Mouse (Mus musculus) MEL (cell line): ENCODE data around the gene Nars2.

Experiments used
- BHLHE40 ChIP-seq: IDR thresholded peaks from 2 replicates; pipeline ENCODE4 v1.6.1; 2012; ENCODE audit warnings: low read depth, mild to moderate bottlenecking, inconsistent platforms, low read length, improper control_type of control experiment, borderline replicate concordance
- CHD2 ChIP-seq: IDR thresholded peaks from 2 replicates; pipeline ENCODE4 v1.6.1; 2011; ENCODE audit warnings: low read length, improper control_type of control experiment
- CTCF ChIP-seq, 3 experiments: IDR thresholded peaks in 2 of 3; conservative IDR thresholded peaks in 1 of 3; 2 replicates each; pipeline ENCODE4 v1.5.1; 2011 to 2012; ENCODE audit warnings: low read length in 3 of 3, low read depth in 2 of 3, mild to moderate bottlenecking in 2 of 3, improper control_type of control experiment in 1 of 3, inconsistent platforms in 1 of 3, mixed read lengths in 1 of 3, moderate library complexity in 1 of 3; ENCODE audit not compliant: control insufficient read depth in 1 of 3, insufficient read depth in 1 of 3, poor library complexity in 1 of 3, severe bottlenecking in 1 of 3
- GABPA ChIP-seq: IDR thresholded peaks from 2 replicates; pipeline ENCODE4 v1.6.1; 2012; ENCODE audit warnings: low read depth, mild to moderate bottlenecking, inconsistent platforms, low read length, improper control_type of control experiment, moderate library complexity
- HCFC1 ChIP-seq: IDR thresholded peaks from 2 replicates; pipeline ENCODE4 v1.6.1; 2012; ENCODE audit warnings: low read depth, mild to moderate bottlenecking, inconsistent platforms, low read length, improper control_type of control experiment, moderate library complexity
- KAT2A ChIP-seq: conservative IDR thresholded peaks from 2 replicates; pipeline ENCODE4 v1.6.1; 2012; ENCODE audit warnings: low read depth, low read length, improper control_type of control experiment, inconsistent platforms
- MAX ChIP-seq: IDR thresholded peaks from 2 replicates; pipeline ENCODE4 v1.6.1; 2011; ENCODE audit warnings: low read length, improper control_type of control experiment
- NRF1 ChIP-seq: IDR thresholded peaks from 2 replicates; pipeline ENCODE4 v1.6.1; 2014; ENCODE audit warnings: low read depth, mild to moderate bottlenecking, inconsistent platforms, low read length, improper control_type of control experiment, moderate library complexity; ENCODE audit not compliant: poor library complexity, insufficient read depth, severe bottlenecking
- POLR2AphosphoS2 ChIP-seq: IDR thresholded peaks from 2 replicates; pipeline ENCODE4 v1.6.1; 2011; ENCODE audit warnings: low read length, improper control_type of control experiment
- SIN3A ChIP-seq: IDR thresholded peaks from 2 replicates; pipeline ENCODE4 v1.6.1; 2012; ENCODE audit warnings: low read length, improper control_type of control experiment, inconsistent platforms
- TBP ChIP-seq: IDR thresholded peaks from 2 replicates; pipeline ENCODE4 v1.8.0; 2011; ENCODE audit warnings: low read depth, low read length, improper control_type of control experiment
- USF1 ChIP-seq: IDR thresholded peaks from 2 replicates; pipeline ENCODE4 v1.6.1; 2014; ENCODE audit warnings: low read depth, mild to moderate bottlenecking, inconsistent platforms, low read length, improper control_type of control experiment, moderate library complexity
- ZMIZ1 ChIP-seq: IDR thresholded peaks from 2 replicates; pipeline ENCODE4 v1.6.1; 2012; ENCODE audit warnings: low read depth, mild to moderate bottlenecking, inconsistent platforms, low read length, improper control_type of control experiment, moderate library complexity

DNA sequence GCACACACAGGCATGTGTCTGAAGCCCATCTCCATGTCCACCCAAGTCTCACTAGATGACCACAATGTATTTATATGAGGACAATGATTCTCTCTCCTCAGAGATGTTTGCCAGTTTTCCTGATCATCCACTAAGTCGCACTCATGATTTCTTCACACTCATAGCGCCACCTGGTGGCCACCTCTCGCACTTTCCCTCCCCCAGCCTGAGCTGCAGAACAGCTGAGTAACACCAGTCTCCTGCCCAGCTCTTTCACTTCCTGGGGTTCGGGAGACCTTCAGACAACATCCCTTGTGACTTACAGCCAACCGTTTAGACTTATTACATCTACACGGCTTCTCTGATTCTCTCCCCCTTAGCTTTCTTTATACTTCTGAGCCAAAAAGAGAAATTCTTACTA lies 37.3 kb upstream of the Nars2 start:
- no peak for TF ChIP-seq CHD2
- TF ChIP-seq KAT2A, result no peak
- TF ChIP-seq CTCF (IDR thresholded peaks at IDR 0.05 in 2 of 3, conservative IDR thresholded peaks at IDR 0.05 in 1 of 3; ENCODE audit: control insufficient read depth in 1 of 3, insufficient read depth in 1 of 3, low read depth in 2 of 3, low read length in 3 of 3, poor library complexity in 1 of 3, severe bottlenecking in 1 of 3), result peak; percentile 65 to 91 (median 84)
- TF ChIP-seq POLR2AphosphoS2, result no peak
- TF ChIP-seq MAX, result no peak
- TF ChIP-seq TBP, result no peak
- 0 out of 2 replicates have a peak, but pooled peaks have one; percentile 29 for TF ChIP-seq SIN3A
- TF ChIP-seq USF1, result no peak
- no peak for TF ChIP-seq GABPA
- TF ChIP-seq BHLHE40, result no peak
- TF ChIP-seq HCFC1, result no peak
- TF ChIP-seq NRF1, result no peak
- no peak for TF ChIP-seq ZMIZ1
